Mouse (Mus musculus) lung, embryonic 15.5 days (tissue): Measurements from ENCODE around the gene Snrk. TPM values are rescaled to one million over a fixed set of nuclear protein-coding genes. Genes with fewer than 3 reads are reported as not detected.

Source experiments
- ATAC-seq: fragments of 200-750 bp; cut with Nextera tagmentation; 2 replicates; pipeline ENCODE4 v1.8.0; 2017; ENCODE audit warnings: moderate number of reproducible peaks, borderline replicate concordance; ENCODE audit not compliant: low FRiP score, low TSS enrichment; ENCODE audit errors: extremely low read depth
- H3K27ac ChIP-seq: fragments of 300-500 bp; sonication (generic); 2 replicates; pipeline ENCODE4 v1.5.1; 2015; ENCODE audit warnings: moderate library complexity, mild to moderate bottlenecking, inconsistent platforms
- H3K27me3 ChIP-seq: fragments of 300-500 bp; sonication (generic); 2 replicates; pipeline ENCODE4 v1.6.1; 2015; ENCODE audit warnings: inconsistent platforms
- H3K36me3 ChIP-seq: fragments of 300-500 bp; sonication (generic); 2 replicates; pipeline ENCODE4 v1.6.1; 2015; ENCODE audit warnings: inconsistent platforms
- H3K4me1 ChIP-seq: fragments of 300-500 bp; sonication (generic); 2 replicates; pipeline ENCODE4 v1.6.1; 2015; ENCODE audit warnings: inconsistent platforms
- H3K4me2 ChIP-seq: fragments of 300-500 bp; sonication (generic); 2 replicates; pipeline ENCODE4 v1.6.1; 2015; ENCODE audit warnings: inconsistent platforms, mild to moderate bottlenecking, moderate library complexity
- H3K4me3 ChIP-seq: fragments of 300-500 bp; sonication (generic); 2 replicates; pipeline ENCODE4 v1.5.1; 2015; ENCODE audit warnings: mild to moderate bottlenecking, inconsistent platforms
- H3K9ac ChIP-seq: fragments of 300-500 bp; sonication (generic); 2 replicates; pipeline ENCODE4 v1.6.1; 2015; ENCODE audit warnings: inconsistent platforms
- H3K9me3 ChIP-seq: fragments of 300-500 bp; sonication (generic); 2 replicates; pipeline ENCODE4 v1.6.1; 2016; ENCODE audit warnings: inconsistent platforms
- WGBS: fragments of 180-500 bp; shearing (Covaris S2); methylation state at CpG from one replicate; pipeline ENCODE4 v1.1.7; 2015; 5-methylcytosine and 5-hydroxymethylcytosine counted together
- polyA plus RNA-seq: library from polyadenylated mRNA; unstranded; fragments of >200 nt; fragmentation: Nextera tagmentation; extraction: Ambion mirVana; gene quantifications from 2 replicates; pipeline ENCODE4 v1.2.1, GENCODE M21; 2015

Snrk gene
- polyA plus RNA-seq, 1 experiment from 2014 or later = 83.3 TPM

- no peaks in the 10 kb centered on the region for H3K27me3 ChIP-seq
- ATAC-seq = no peak
- no peaks in the 10 kb centered on the region for H3K36me3 ChIP-seq
- WGBS = 32% methylated on average over 1 of the region's 1 CpGs
- no peaks in the 10 kb centered on the region for H3K4me1 ChIP-seq
- H3K4me3 ChIP-seq = no peak overlapping the region
- H3K4me2 ChIP-seq = no peak overlapping the region
- no peaks in the 10 kb centered on the region for H3K9me3 ChIP-seq
- no peak overlapping the region for H3K27ac ChIP-seq
- H3K9ac ChIP-seq = no peak overlapping the region
Measured at GRCm38 (mm10) chr9:122188724-122189123, 71.7 kb downstream of the Snrk start.

GRCm38 (mm10) chr9:122193361-122193760 lies 76.3 kb downstream of the Snrk start:
- Histone ChIP-seq H3K27me3 (no peaks in the 10 kb centered on the region), H3K9me3 (no peaks in the 10 kb centered on the region), H3K27ac (no peak overlapping the region), H3K4me3 (no peak overlapping the region), H3K9ac (no peak overlapping the region), H3K36me3 (no peaks in the 10 kb centered on the region), H3K4me2 (no peak overlapping the region), H3K4me1 (peaks cover 18% of the 10 kb centered on the region; the same call in 1 of the 2 replicates)
- 55% methylated on average over 5 of the region's 5 CpGs for WGBS
- ATAC-seq = no peak

- Histone ChIP-seq H3K36me3 (no peaks in the 10 kb centered on the region), H3K9me3 (no peaks in the 10 kb centered on the region), H3K27me3 (no peaks in the 10 kb centered on the region), H3K4me2 (no peak overlapping the region), H3K4me1 (peaks cover 18% of the 10 kb centered on the region; the same call in 1 of the 2 replicates), H3K27ac (no peak overlapping the region), H3K9ac (no peak overlapping the region), H3K4me3 (no peak overlapping the region)
- no peak for ATAC-seq
- WGBS = 75% methylated on average over 5 of the region's 5 CpGs
Measured at GRCm38 (mm10) chr9:122193823-122194222, 76.8 kb downstream of the Snrk start.

- Histone ChIP-seq H3K27ac (peak overlapping the region; percentile 41), H3K9me3 (no peaks in the 10 kb centered on the region), H3K9ac (no peak overlapping the region), H3K4me3 (no peak overlapping the region), H3K4me2 (no peak overlapping the region), H3K36me3 (no peaks in the 10 kb centered on the region), H3K4me1 (peaks cover 18% of the 10 kb centered on the region; the same call in 1 of the 2 replicates), H3K27me3 (no peaks in the 10 kb centered on the region)
- 0 out of 2 replicates have a peak, but pooled peaks have one; percentile 44 for ATAC-seq
- 49% methylated on average over 5 of the region's 5 CpGs for WGBS
Measured at GRCm38 (mm10) chr9:122195042-122195682, 78.1 kb downstream of the Snrk start.

GRCm38 (mm10) chr9:122197021-122197420 lies 80.0 kb downstream of the Snrk start:
- Histone ChIP-seq H3K9ac (no peak overlapping the region), H3K27me3 (no peaks in the 10 kb centered on the region), H3K36me3 (no peaks in the 10 kb centered on the region), H3K4me3 (no peak overlapping the region), H3K4me2 (no peak overlapping the region), H3K4me1 (peaks cover 18% of the 10 kb centered on the region; the same call in 1 of the 2 replicates), H3K27ac (0 out of 2 replicates have a peak overlapping the region, but pooled peaks have one; percentile 5), H3K9me3 (no peaks in the 10 kb centered on the region)
- 61% methylated on average over 5 of the region's 5 CpGs for WGBS
- ATAC-seq = no peak

GRCm38 (mm10) chr9:122198621-122199020 lies 81.6 kb downstream of the Snrk start:
- no peak overlapping the region for H3K4me3 ChIP-seq
- H3K27me3 ChIP-seq = no peaks in the 10 kb centered on the region
- ATAC-seq = no peak
- no peaks in the 10 kb centered on the region for H3K36me3 ChIP-seq
- no peaks in the 10 kb centered on the region for H3K9me3 ChIP-seq
- H3K4me2 ChIP-seq = no peak overlapping the region
- no peak overlapping the region for H3K27ac ChIP-seq
- H3K9ac ChIP-seq = no peak overlapping the region
- WGBS = 88% methylated on average over 3 of the region's 3 CpGs
- H3K4me1 ChIP-seq = peaks cover 18% of the 10 kb centered on the region; the same call in 1 of the 2 replicates

GRCm38 (mm10) chr9:122199253-122199652 lies 82.2 kb downstream of the Snrk start:
- Histone ChIP-seq H3K27ac (no peak overlapping the region), H3K9ac (no peak overlapping the region), H3K4me1 (peaks cover 17% of the 10 kb centered on the region; the same call in 1 of the 2 replicates), H3K27me3 (no peaks in the 10 kb centered on the region), H3K9me3 (no peaks in the 10 kb centered on the region), H3K36me3 (no peaks in the 10 kb centered on the region), H3K4me3 (no peak overlapping the region), H3K4me2 (no peak overlapping the region)
- ATAC-seq = no peak
- 38% methylated on average over 6 of the region's 6 CpGs for WGBS

GRCm38 (mm10) chr9:122204508-122204907 lies 87.4 kb downstream of the Snrk start:
- no peak overlapping the region for H3K9ac ChIP-seq
- H3K4me1 ChIP-seq = peaks cover 21% of the 10 kb centered on the region
- 71% methylated on average over 7 of the region's 7 CpGs for WGBS
- no peaks in the 10 kb centered on the region for H3K27me3 ChIP-seq
- no peak for ATAC-seq
- H3K9me3 ChIP-seq = no peaks in the 10 kb centered on the region
- H3K4me3 ChIP-seq = no peak overlapping the region
- H3K36me3 ChIP-seq = no peaks in the 10 kb centered on the region
- H3K27ac ChIP-seq = no peak overlapping the region
- H3K4me2 ChIP-seq = no peak overlapping the region

- H3K4me2 ChIP-seq = no peak overlapping the region
Measured at GRCm38 (mm10) chr9:122205543-122206200, 88.6 kb downstream of the Snrk start.

GRCm38 (mm10) chr9:122208311-122208710 lies 91.2 kb downstream of the Snrk start:
- 64% methylated on average over 4 of the region's 4 CpGs for WGBS
- H3K27me3 ChIP-seq = no peaks in the 10 kb centered on the region
- no peaks in the 10 kb centered on the region for H3K36me3 ChIP-seq
- no peak for ATAC-seq
- no peak overlapping the region for H3K4me3 ChIP-seq
- no peak overlapping the region for H3K27ac ChIP-seq
- no peaks in the 10 kb centered on the region for H3K9me3 ChIP-seq
- H3K4me1 ChIP-seq = peaks cover 21% of the 10 kb centered on the region
- no peak overlapping the region for H3K9ac ChIP-seq
- no peak overlapping the region for H3K4me2 ChIP-seq

More at GRCm38 (mm10) chr9:122205543-122206200, 88.6 kb downstream of the Snrk start:
- Histone ChIP-seq H3K9ac (no peak overlapping the region), H3K27me3 (no peaks in the 10 kb centered on the region), H3K36me3 (no peaks in the 10 kb centered on the region), H3K9me3 (no peaks in the 10 kb centered on the region), H3K4me1 (peaks cover 21% of the 10 kb centered on the region), H3K4me3 (no peak overlapping the region), H3K27ac (no peak overlapping the region)
- WGBS = 28% methylated on average over 11 of the region's 11 CpGs
- ATAC-seq = peak; percentile 67; the same call in 1 of the 2 replicates

- H3K27ac ChIP-seq = no peak overlapping the region
- no peaks in the 10 kb centered on the region for H3K36me3 ChIP-seq
- H3K4me1 ChIP-seq = no peaks in the 10 kb centered on the region
- H3K27me3 ChIP-seq = no peaks in the 10 kb centered on the region
- no peaks in the 10 kb centered on the region for H3K9me3 ChIP-seq
- ATAC-seq = no peak
- no peak overlapping the region for H3K4me3 ChIP-seq
- no peak overlapping the region for H3K4me2 ChIP-seq
- no peak overlapping the region for H3K9ac ChIP-seq
Measured at GRCm38 (mm10) chr9:122215118-122215517, 98.1 kb downstream of the Snrk start.

- H3K4me3 ChIP-seq = no peak overlapping the region
- no peak overlapping the region for H3K9ac ChIP-seq
- no peak overlapping the region for H3K27ac ChIP-seq
- 63% methylated on average over 7 of the region's 7 CpGs for WGBS
- no peak overlapping the region for H3K4me2 ChIP-seq
- ATAC-seq = no peak
- H3K36me3 ChIP-seq = no peaks in the 10 kb centered on the region
- H3K9me3 ChIP-seq = no peaks in the 10 kb centered on the region
- no peaks in the 10 kb centered on the region for H3K27me3 ChIP-seq
- no peaks in the 10 kb centered on the region for H3K4me1 ChIP-seq
Measured at GRCm38 (mm10) chr9:122216945-122217529, 100.0 kb downstream of the Snrk start.
